Mouse (Mus musculus): ENCODE results near the gene Creld2.

GRCm38 (mm10) chr15:88850146-88850826 is 30.8 kb downstream of the Creld2 start:
- TF ChIP-seq CTCF (IDR thresholded peaks at IDR 0.05; ENCODE audit: low read depth) (no peak), EP300 (IDR thresholded peaks at IDR 0.05; ENCODE audit: low read depth) (no peak)

All from liver, embryonic 14.5 days (tissue).